Mouse (Mus musculus): Measurements from ENCODE around the gene Golga4.

GRCm38 (mm10) chr9:118585998-118586397 lies 79.9 kb downstream of the Golga4 start:
- TF ChIP-seq CTCF (IDR thresholded peaks at IDR 0.05): no peak
- no peak for TF ChIP-seq EP300 (IDR thresholded peaks at IDR 0.05)

Measured in lung, postnatal 0 days (tissue).